Mouse (Mus musculus): Measurements from ENCODE around the gene Akr1b3. TPM values are rescaled to one million over a fixed set of nuclear protein-coding genes. Genes with fewer than 3 reads are reported as not detected.

Akr1b3 gene
- 77.9 to 94.8 TPM (median 92.9 TPM) in 4 replicates for total RNA-seq (2023)

DNA sequence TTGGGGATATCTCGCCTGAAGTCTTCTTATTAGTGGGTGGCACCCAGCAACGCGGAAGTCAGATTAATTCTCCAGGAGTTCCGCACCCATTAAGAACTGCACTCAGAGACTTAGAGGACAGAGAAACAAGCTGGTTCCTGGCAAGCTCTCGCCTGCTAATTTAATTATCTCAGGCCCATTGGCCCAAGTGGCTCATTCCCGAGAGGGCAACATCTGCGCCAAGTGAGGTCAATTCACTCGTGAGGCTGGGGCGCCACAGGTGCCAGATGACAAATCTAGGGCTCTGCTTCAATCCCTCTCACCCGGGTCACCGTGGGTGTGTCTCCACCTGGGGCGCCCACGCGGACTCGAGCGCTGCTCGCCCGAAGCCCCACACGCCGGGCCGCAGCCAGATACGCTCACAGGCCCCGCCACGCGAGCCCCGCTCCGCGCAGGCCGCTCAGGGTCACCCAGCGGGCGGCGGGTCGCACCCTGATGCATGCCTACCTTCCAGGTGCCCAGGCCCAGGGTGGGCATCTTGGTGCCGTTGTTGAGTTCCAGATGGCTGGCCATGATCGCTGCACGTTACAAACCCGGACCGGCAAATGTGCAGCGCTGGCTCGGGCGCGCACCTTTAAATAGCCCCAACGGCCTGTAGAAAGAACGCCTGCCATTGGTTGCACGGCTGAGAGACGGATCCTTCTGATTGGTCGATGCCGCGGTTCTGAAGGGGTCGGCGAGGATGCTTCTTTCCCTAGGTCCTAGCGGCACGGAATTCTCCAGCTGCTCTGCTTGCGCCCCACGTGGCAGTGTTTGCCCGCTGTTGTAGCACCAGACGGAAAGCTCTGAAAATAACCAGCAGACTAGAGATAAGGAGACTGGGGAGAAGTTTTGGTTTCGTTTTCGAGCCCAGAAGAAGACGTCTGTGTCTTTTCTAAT is at the start of gene Akr1b3:
Gene Akr1b3, minus strand, starts transcription at position 625 of the 918 bp plus-strand sequence.

DNA sequence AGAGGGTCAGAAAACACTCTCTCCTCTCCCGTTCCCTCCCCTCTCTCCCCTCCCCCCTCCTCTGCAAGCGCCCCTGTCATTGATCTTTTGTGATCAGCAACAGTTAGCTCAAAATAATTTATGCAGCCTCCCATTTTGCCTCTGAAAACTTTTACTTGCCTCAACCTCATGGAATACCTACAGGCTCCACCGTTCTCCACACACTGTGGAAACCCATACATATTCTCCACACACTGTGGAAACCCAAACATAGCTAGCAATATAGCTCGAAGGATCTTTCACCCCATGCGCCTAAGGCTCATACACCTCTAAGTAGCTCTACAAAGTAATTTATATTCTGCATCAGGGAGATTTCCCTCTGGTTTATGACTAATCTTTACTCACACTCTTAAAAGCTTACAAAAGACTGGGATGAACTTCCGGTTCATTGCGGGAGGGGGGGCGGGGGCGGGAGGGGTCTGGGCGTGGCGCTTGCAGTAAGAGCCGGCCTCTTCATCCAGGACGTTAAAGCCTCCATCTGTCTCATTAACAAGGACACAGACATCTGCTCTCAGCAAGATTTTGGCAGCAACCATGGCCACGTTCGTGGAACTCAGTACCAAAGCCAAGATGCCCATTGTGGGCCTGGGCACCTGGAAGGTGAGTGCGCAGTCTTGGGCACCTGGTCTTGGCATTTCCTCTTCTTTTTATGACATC is 36.5 kb upstream of the Akr1b3 start, which contains the start of gene Akr1b8:
Gene Akr1b8, plus strand, starts transcription at position 462 of the 696 bp plus-strand sequence.

Other genes with a start within 250 kb of the Akr1b3 start
- gene Slc35b4, start 140.4 kb downstream of the Akr1b3 start, total RNA-seq (2023), result 23.3 to 25.5 TPM (median 24.1 TPM) in 4 replicates
- gene Akr1b8, start 36.6 kb upstream of the Akr1b3 start, total RNA-seq (2023), result 0.72 TPM in 1 of 4 replicates, not detected in the others
- gene Akr1b10, start 66.7 kb upstream of the Akr1b3 start, total RNA-seq (2023), result 30.2 to 37.6 TPM (median 33.5 TPM) in 4 replicates
- gene Akr1b7, start 94.9 kb upstream of the Akr1b3 start, total RNA-seq (2023), result 0.45 to 0.92 TPM (median 0.88 TPM) in 3 of 4 replicates, not detected in the other
- 13.4 to 15.4 TPM (median 13.9 TPM) in 4 replicates for gene Bpgm, start 158.7 kb upstream of the Akr1b3 start, total RNA-seq (2023)

All from B cell, adult 62 days (primary cell).